Mouse (Mus musculus) stomach, embryonic 16.5 days (tissue): ENCODE results near the gene 2700081O15Rik. TPM values are rescaled to one million over a fixed set of nuclear protein-coding genes. Genes with fewer than 3 reads are reported as not detected.

Source experiments
- ATAC-seq: fragments of 200-750 bp; cut with Nextera tagmentation; 2 replicates; pipeline ENCODE4 v1.8.0; 2017; ENCODE audit warnings: moderate number of reproducible peaks, moderate TSS enrichment; ENCODE audit not compliant: insufficient read depth, low FRiP score
- H3K27ac ChIP-seq: fragments of 300-500 bp; sonication (generic); 2 replicates; pipeline ENCODE4 v1.5.1; 2014; ENCODE audit warnings: low read length
- H3K27me3 ChIP-seq: fragments of 300-500 bp; sonication (generic); 2 replicates; pipeline ENCODE4 v1.6.1; 2014; ENCODE audit warnings: low read length, control low read depth, mixed read lengths; ENCODE audit not compliant: control insufficient read depth, insufficient read depth
- H3K36me3 ChIP-seq: fragments of 300-500 bp; sonication (generic); 2 replicates; pipeline ENCODE4 v1.6.1; 2014; ENCODE audit warnings: low read length; ENCODE audit not compliant: control insufficient read depth, insufficient read depth
- H3K4me1 ChIP-seq: fragments of 300-500 bp; sonication (generic); 2 replicates; pipeline ENCODE4 v1.6.1; 2014; ENCODE audit warnings: low read length, control low read depth, mixed read lengths; ENCODE audit not compliant: control insufficient read depth, insufficient read depth
- H3K4me2 ChIP-seq: fragments of 300-500 bp; sonication (generic); 2 replicates; pipeline ENCODE4 v1.6.1; 2014; ENCODE audit warnings: low read depth, low read length, mixed read lengths
- H3K4me3 ChIP-seq: fragments of 300-500 bp; sonication (generic); replicated peaks from 2 replicates; pipeline ENCODE4 v1.5.1; 2014; ENCODE audit warnings: mild to moderate bottlenecking, low read length
- H3K9ac ChIP-seq: fragments of 300-500 bp; sonication (generic); 2 replicates; pipeline ENCODE4 v1.6.1; 2014; ENCODE audit warnings: low read length
- H3K9me3 ChIP-seq: fragments of 300-500 bp; sonication (generic); replicated peaks from 2 replicates; pipeline ENCODE4 v1.6.1; 2016; ENCODE audit warnings: low read length, control low read depth; ENCODE audit not compliant: control insufficient read depth
- WGBS: fragments of 180-500 bp; shearing (Covaris S2); extraction: QIAGEN DNeasy Blood & Tissue Kit; methylation state at CpG from one replicate; pipeline ENCODE4 v1.1.7; 2014; 5-methylcytosine and 5-hydroxymethylcytosine counted together
- polyA plus RNA-seq: library from polyadenylated mRNA; unstranded; fragments of >200 nt; fragmentation: Nextera tagmentation; extraction: Ambion mirVana; gene quantifications from 2 replicates; pipeline ENCODE4 v1.2.1, GENCODE M21; 2015

Gene 2700081O15Rik
- polyA plus RNA-seq, 1 experiment from 2014 or later = 4.6 TPM

- ATAC-seq = no peak
- Histone ChIP-seq H3K4me1 (peaks cover 55% of the 10 kb centered on the region), H3K27me3 (no peaks in the 10 kb centered on the region), H3K4me2 (peak overlapping the region; percentile 81), H3K9ac (peak overlapping the region; percentile 55), H3K4me3 (peak overlapping the region; percentile 82), H3K36me3 (no peaks in the 10 kb centered on the region), H3K27ac (0 out of 2 replicates have a peak overlapping the region, but pooled peaks have one; percentile 12), H3K9me3 (no peaks in the 10 kb centered on the region)
- 21% methylated on average over 6 of the region's 6 CpGs for WGBS
Observed at GRCm38 (mm10) chr19:7419134-7419533, 1.7 kb downstream of the 2700081O15Rik start.

- peak overlapping the region; percentile 55 for H3K9ac ChIP-seq
- no peak overlapping the region for H3K27ac ChIP-seq
- H3K4me2 ChIP-seq = peak overlapping the region; percentile 81
- no peak for ATAC-seq
- no peaks in the 10 kb centered on the region for H3K9me3 ChIP-seq
- no peak overlapping the region for H3K4me3 ChIP-seq
- H3K27me3 ChIP-seq = no peaks in the 10 kb centered on the region
- peaks cover 65% of the 10 kb centered on the region for H3K4me1 ChIP-seq
- 55% methylated on average over 12 of the region's 12 CpGs for WGBS
- H3K36me3 ChIP-seq = no peaks in the 10 kb centered on the region
Observed at GRCm38 (mm10) chr19:7420108-7420507, 2.7 kb downstream of the 2700081O15Rik start.

- ATAC-seq = no peak
- H3K4me2 ChIP-seq = 0 out of 2 replicates have a peak overlapping the region, but pooled peaks have one; percentile 11
- no peaks in the 10 kb centered on the region for H3K27me3 ChIP-seq
- H3K27ac ChIP-seq = peak overlapping the region; percentile 23; the same call in 1 of the 2 replicates
- H3K4me3 ChIP-seq = no peak overlapping the region
- H3K4me1 ChIP-seq = peaks cover 66% of the 10 kb centered on the region
- 64% methylated on average over 27 of the region's 27 CpGs for WGBS
- H3K36me3 ChIP-seq = 0 out of 2 replicates have a peak, but pooled peaks cover 1% of the 10 kb centered on the region
- peak overlapping the region; percentile 24; the same call in 1 of the 2 replicates for H3K9ac ChIP-seq
- no peaks in the 10 kb centered on the region for H3K9me3 ChIP-seq
Observed at GRCm38 (mm10) chr19:7420841-7421601, 3.6 kb downstream of the 2700081O15Rik start.

DNA sequence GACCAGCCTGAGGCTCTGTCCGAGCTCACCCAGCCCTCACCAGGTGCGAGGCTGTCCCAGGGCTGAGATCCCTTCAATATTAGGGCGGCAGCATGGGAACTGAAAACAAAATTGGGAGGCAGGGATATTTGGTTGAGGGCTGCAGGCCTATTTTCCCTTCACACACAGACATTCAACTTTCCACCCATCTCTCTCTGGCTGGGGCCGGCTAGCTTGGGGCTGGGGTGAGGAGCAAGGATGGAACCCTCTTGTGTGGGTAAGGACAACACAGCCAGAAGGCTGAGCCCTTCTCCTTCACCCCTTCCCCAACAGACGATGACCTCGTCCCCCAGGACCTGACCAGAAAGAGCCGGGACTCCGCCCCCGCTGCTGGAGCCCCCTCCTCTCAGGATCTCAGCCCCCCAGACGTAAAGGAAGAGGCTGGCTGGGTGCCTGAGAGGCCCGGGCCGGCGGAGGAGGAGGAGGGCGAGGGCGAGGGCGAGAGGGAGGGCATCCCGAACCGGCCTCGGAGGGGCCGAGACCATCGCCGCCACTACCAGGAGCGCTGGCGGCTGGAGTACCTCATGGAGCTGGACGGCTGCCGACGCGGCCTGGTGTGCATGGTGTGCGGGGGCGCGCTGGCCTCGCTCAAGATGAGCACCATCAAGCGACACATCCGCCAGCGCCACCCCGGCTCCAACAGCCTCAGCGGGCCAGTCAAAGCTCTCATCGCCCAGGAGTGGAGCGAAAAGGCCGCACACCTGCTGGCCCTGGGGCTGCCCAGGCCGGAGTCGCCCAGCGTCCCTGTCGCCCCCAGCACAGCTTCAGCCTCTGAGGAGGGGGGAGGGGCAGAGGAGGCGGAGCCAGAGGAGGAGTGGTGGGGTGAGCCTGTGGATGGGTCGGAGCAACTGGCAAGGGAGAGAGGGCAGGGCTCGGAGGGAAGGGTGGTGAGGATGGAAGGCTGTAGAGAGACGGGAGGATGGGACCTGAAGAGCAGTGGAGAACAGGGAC is 4.5 kb downstream of the 2700081O15Rik start:
- peak overlapping the region; percentile 37 for H3K27ac ChIP-seq
- 25% methylated on average over 47 of the region's 48 CpGs for WGBS
- H3K4me1 ChIP-seq = peaks cover 66% of the 10 kb centered on the region
- ATAC-seq = peak; percentile 9; the same call in 1 of the 2 replicates
- H3K36me3 ChIP-seq = peaks cover 9% of the 10 kb centered on the region; the same call in 1 of the 2 replicates
- peak overlapping the region; percentile 17 for H3K4me3 ChIP-seq
- no peaks in the 10 kb centered on the region for H3K9me3 ChIP-seq
- H3K27me3 ChIP-seq = no peaks in the 10 kb centered on the region
- H3K9ac ChIP-seq = peak overlapping the region; percentile 27
- H3K4me2 ChIP-seq = peak overlapping the region; percentile 45

GRCm38 (mm10) chr19:7422656-7423027 is 5.2 kb downstream of the 2700081O15Rik start:
- no peak for ATAC-seq
- Histone ChIP-seq H3K27me3 (no peaks in the 10 kb centered on the region), H3K9me3 (no peaks in the 10 kb centered on the region), H3K4me2 (peak overlapping the region; percentile 45), H3K36me3 (peaks cover 10% of the 10 kb centered on the region; the same call in 1 of the 2 replicates), H3K4me3 (peak overlapping the region; percentile 6), H3K27ac (peak overlapping the region; percentile 10), H3K9ac (peak overlapping the region; percentile 27), H3K4me1 (peaks cover 66% of the 10 kb centered on the region)
- whole genome bisulfite sequencing = 25% methylated on average over 33 of the region's 35 CpGs

DNA sequence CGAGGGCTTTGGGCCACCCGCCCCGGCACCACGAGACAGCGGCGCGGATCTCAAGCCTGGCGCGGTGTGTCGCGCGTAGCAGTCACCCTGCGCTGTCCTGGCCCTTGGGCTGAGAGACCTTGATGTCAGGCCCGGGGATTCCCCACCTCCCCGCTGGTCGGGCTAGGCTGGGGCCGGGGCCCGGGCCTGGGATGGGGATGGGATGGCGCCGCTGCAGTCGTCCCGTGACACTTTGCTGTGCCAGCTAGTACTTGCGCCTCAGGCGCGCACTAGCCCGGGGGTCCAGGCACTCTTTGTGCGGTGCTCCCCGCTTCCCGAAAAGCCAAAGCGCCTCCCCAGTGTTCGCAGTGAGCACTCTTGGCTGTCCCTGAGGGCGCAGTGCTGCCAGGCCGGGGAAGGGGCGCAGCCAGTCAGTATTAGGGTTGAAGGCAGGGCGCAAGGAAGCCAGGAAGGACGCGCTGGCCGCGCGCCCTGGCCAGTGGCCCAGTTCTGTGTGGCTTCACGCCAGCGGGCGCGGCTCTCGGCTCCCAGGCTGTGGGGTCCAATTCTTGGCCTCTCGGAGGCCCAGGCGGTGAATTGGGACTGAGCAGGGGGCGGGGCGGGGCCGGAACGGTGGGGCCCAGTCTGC is 5.7 kb downstream of the 2700081O15Rik start:
- H3K4me3 ChIP-seq = peak overlapping the region; percentile 6
- H3K4me1 ChIP-seq = peaks cover 66% of the 10 kb centered on the region
- H3K4me2 ChIP-seq = peak overlapping the region; percentile 45
- 28% methylated on average over 51 of the region's 51 CpGs for WGBS
- ATAC-seq = peak; percentile 77
- peak overlapping the region; percentile 27; the same call in 1 of the 2 replicates for H3K9ac ChIP-seq
- H3K36me3 ChIP-seq = peaks cover 13% of the 10 kb centered on the region
- no peaks in the 10 kb centered on the region for H3K9me3 ChIP-seq
- no peaks in the 10 kb centered on the region for H3K27me3 ChIP-seq
- peak overlapping the region; percentile 10 for H3K27ac ChIP-seq

GRCm38 (mm10) chr19:7423656-7424030 is 6.2 kb downstream of the 2700081O15Rik start:
- Histone ChIP-seq H3K4me1 (peaks cover 66% of the 10 kb centered on the region), H3K4me3 (peak overlapping the region; percentile 6; the same call in 1 of the 2 replicates), H3K27me3 (no peaks in the 10 kb centered on the region), H3K4me2 (peak overlapping the region; percentile 45), H3K36me3 (peaks cover 16% of the 10 kb centered on the region), H3K9ac (peak overlapping the region; percentile 27; the same call in 1 of the 2 replicates), H3K9me3 (no peaks in the 10 kb centered on the region), H3K27ac (peak overlapping the region; percentile 17; the same call in 1 of the 2 replicates)
- 39% methylated on average over 16 of the region's 16 CpGs for WGBS
- ATAC-seq = no peak

GRCm38 (mm10) chr19:7424131-7424530 is 6.7 kb downstream of the 2700081O15Rik start:
- no peak overlapping the region for H3K4me3 ChIP-seq
- H3K9ac ChIP-seq = no peak overlapping the region
- 70% methylated on average over 7 of the region's 7 CpGs for WGBS
- H3K9me3 ChIP-seq = no peaks in the 10 kb centered on the region
- H3K27me3 ChIP-seq = no peaks in the 10 kb centered on the region
- peaks cover 61% of the 10 kb centered on the region for H3K4me1 ChIP-seq
- ATAC-seq = no peak
- peaks cover 16% of the 10 kb centered on the region for H3K36me3 ChIP-seq
- H3K27ac ChIP-seq = peak overlapping the region; percentile 30; the same call in 1 of the 2 replicates
- no peak overlapping the region for H3K4me2 ChIP-seq
